Mouse (Mus musculus): Measurements from ENCODE around the gene Mmel1. TPM values are rescaled to one million over a fixed set of nuclear protein-coding genes. Genes with fewer than 3 reads are reported as not detected.

Mmel1 gene
- total RNA-seq, 2 experiments from 2014 or later: 0.20 TPM; not detected in 1

GRCm38 (mm10) chr4:154898506-154899446 lies 29.4 kb downstream of the Mmel1 start, which contains the start of gene Fam213b:
TSS of gene Fam213b (minus strand) at chr4:154899135.
- intact Hi-C loops (cut with DNase I): no loop called here
- peak; percentile 58 to 66 for DNase-seq

DNA sequence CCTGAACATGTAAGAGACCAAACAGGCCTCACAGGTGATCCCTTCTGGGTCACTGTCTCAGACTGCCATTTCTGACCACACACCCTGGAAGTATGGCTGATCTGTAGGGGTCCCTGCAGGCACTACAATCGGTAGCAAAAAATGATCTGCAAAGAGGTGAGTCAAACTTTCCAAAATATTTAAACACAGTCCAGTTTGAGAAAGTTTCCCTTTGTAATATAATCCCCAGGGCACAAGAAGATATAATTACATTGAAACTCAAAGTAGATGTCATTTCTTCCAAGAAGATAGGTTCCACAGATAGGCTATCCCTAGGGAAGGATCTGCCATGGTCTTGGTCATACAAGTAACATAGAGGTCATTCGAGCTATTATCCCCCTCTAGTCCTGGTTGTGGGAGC lies 33.0 kb downstream of the Mmel1 start:
- intact Hi-C loops (cut with DNase I): no loop called here
- no peak for DNase-seq

GRCm38 (mm10) chr4:154904185-154905071 lies 35.0 kb downstream of the Mmel1 start:
- intact Hi-C loops (cut with DNase I): no loop called here
- peak in 1 of 2 experiments; percentile 34 for DNase-seq

- intact Hi-C loops (cut with DNase I): loop anchor here (2.0 kb wide), 1 partner anchor 29 kb away; no protein-coding TSS in a partner anchor
- DNase-seq: peak in 1 of 2 experiments; percentile 60
Observed at GRCm38 (mm10) chr4:154907833-154908232, 38.4 kb downstream of the Mmel1 start.

DNA sequence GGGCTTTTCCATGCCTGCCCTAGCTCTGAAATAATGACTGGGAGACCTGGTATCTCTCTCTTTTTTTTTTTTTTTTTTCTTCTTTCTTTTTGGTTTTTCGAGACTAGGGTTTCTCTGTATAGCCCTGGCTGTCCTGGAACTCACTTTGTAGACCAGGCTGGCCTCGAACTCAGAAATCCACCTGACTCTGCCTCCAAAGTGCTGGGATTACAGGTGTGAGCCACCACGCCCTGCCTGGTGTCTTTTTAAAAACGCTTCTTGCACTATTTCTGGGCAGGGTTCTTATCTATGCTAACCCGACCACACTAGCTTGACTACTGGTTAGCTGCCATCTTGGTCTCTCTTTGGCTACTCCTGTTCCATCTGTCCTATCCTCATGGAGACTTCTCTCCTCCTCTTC lies 39.1 kb downstream of the Mmel1 start:
- no peak for DNase-seq
- intact Hi-C loops (cut with DNase I): loop anchor here (2.0 kb wide), 1 partner anchor 30 kb away; no protein-coding TSS in a partner anchor

GRCm38 (mm10) chr4:154910606-154911522 lies 41.5 kb downstream of the Mmel1 start:
- DNase-seq: no peak
- intact Hi-C loops (cut with DNase I): no loop called here

GRCm38 (mm10) chr4:154911644-154912043 lies 42.3 kb downstream of the Mmel1 start:
- intact Hi-C loops (cut with DNase I): no loop called here
- no peak for DNase-seq

GRCm38 (mm10) chr4:154913845-154914244 lies 44.5 kb downstream of the Mmel1 start:
- intact Hi-C loops (cut with DNase I): no loop called here
- DNase-seq: no peak

- intact Hi-C loops (cut with DNase I): no loop called here
- DNase-seq: no peak
Observed at GRCm38 (mm10) chr4:154914252-154914651, 44.9 kb downstream of the Mmel1 start.

- DNase-seq: no peak
- intact Hi-C loops (cut with DNase I): no loop called here
Observed at GRCm38 (mm10) chr4:154914707-154915106, 45.3 kb downstream of the Mmel1 start.

GRCm38 (mm10) chr4:154915286-154915685 lies 45.9 kb downstream of the Mmel1 start:
- intact Hi-C loops (cut with DNase I): no loop called here
- DNase-seq: no peak

- DNase-seq: no peak
- intact Hi-C loops (cut with DNase I): no loop called here
Observed at GRCm38 (mm10) chr4:154916662-154917061, 47.3 kb downstream of the Mmel1 start.

DNA sequence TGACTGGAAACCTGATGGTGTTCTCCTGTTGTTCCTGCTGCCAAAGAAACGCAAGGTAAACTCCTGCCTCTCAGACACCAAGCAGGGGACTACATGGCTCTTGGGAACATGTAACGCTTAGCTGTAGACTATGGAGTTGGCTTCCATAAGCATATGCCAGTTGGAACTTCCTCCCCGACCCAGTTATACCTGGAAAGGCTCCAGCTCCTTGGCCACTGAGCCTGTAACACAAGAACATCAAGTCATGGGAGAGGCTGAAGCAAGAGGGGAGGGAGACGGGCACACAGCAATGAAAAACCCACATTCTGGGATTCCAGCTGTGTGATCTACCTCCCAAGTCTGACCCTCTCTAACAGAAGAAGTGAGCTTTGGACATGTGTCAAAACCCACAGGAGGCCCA lies 52.9 kb downstream of the Mmel1 start:
- intact Hi-C loops (cut with DNase I): no loop called here

GRCm38 (mm10) chr4:154922931-154923330 lies 53.5 kb downstream of the Mmel1 start:
- intact Hi-C loops (cut with DNase I): no loop called here
- DNase-seq: no peak

More for the DNA sequence above, 52.9 kb downstream of the Mmel1 start:
- DNase-seq: no peak

- DNase-seq: no peak
- intact Hi-C loops (cut with DNase I): no loop called here
Observed at GRCm38 (mm10) chr4:154925413-154925812, 56.0 kb downstream of the Mmel1 start.

DNA sequence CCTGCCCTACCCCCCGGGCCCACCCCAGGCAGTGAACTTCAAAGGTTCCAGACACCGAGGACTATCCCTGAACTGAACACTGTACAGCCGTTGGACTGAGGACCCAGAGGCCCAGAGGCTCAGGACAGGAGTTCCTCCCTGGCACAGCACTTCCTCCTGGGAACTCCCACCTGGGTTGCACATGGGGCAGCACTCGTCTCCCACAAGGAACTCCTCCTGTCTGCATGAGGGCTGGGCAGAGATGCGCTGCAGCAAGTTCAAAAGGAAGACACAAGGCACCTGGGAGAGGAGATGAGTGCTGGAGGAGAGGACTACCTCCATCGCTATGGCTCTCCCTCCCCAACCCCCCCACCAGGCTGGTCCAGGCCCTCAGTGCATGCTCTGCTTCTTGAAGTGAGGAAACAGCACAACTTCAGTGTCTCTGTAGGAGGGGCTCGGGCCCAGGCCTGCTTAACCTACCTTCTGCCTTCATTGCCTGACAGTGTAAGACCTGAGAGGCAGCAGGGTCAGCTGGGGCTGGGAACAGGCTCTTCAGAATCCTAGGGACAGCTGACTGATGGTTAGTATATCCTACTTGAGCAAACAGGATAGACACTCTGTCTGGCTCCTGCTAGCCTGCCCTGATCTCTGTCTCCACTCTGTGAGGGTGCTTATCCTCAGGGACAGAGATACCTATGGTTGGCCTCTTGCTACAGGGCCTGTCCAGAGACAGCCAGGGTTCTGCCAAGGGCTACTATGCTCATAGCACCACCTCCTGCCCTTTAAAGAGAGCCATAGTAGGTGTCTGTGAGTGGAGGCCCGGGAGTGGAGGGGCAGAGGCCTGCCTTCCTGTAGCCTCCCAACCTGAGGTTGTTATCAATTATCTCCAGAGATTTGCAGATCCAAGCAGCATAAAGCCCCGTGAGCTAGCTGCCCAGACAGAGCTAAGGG lies 57.8 kb downstream of the Mmel1 start:
- DNase-seq: no peak
- intact Hi-C loops (cut with DNase I): no loop called here

GRCm38 (mm10) chr4:154927899-154928337 lies 58.5 kb downstream of the Mmel1 start:
- intact Hi-C loops (cut with DNase I): no loop called here
- DNase-seq: peak; percentile 28 to 37

DNA sequence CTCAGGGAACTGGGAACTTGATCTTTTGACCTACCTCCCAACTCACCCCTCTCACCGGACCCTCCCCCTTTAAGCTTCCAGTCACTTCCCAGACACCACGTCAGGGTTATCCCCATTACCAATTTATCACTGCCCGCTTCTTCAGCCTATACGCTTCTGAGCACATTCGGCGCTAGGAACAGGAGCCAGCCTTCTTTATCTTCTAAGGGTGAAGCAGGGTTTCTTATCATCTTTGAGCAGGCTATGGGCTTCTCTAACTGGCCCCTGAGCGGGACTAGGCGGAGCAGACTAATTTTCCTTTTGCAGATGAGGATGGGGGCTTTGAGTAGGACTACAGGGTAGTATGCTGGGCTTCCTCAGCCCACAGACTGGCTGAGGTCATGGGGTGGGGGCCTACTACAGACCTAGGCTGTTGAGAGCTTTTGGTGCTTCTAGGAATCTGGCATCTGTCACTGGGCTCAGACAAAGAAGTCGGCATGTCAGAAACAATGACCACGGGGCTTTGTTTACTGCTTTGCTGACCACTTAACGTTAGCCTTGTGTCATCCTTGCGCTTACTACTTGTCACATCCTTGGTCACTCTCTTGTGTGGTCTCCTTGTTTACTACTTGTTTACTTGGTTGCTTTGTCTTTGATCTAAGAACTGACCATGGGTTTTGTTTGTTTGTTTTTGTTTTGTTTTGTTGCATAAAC lies 59.2 kb downstream of the Mmel1 start, which contains the start of gene Tnfrsf14:
Tnfrsf14 (minus strand) TSS at position 169 of the 693 bp plus-strand sequence.
- intact Hi-C loops (cut with DNase I): no loop called here
- no peak for DNase-seq
